Mouse (Mus musculus) limb, embryonic 13.5 days (tissue): ENCODE results near the gene Cnpy4. TPM values are rescaled to one million over a fixed set of nuclear protein-coding genes. Genes with fewer than 3 reads are reported as not detected.

Source experiments
- ATAC-seq: fragments of 200-750 bp; cut with Nextera tagmentation; 2 replicates; pipeline ENCODE4 v1.8.0; 2017; ENCODE audit warnings: low read depth, moderate number of reproducible peaks, moderate TSS enrichment; ENCODE audit not compliant: low FRiP score
- H3K27ac ChIP-seq: fragments of 300-500 bp; sonication (generic); 2 replicates; pipeline ENCODE4 v1.5.1; 2015; ENCODE audit warnings: inconsistent platforms, mild to moderate bottlenecking, moderate library complexity
- H3K27me3 ChIP-seq: fragments of 300-500 bp; sonication (generic); 2 replicates; pipeline ENCODE4 v1.6.1; 2015; ENCODE audit warnings: mild to moderate bottlenecking, inconsistent platforms
- H3K36me3 ChIP-seq: fragments of 300-500 bp; sonication (generic); 2 replicates; pipeline ENCODE4 v1.6.1; 2015; ENCODE audit warnings: inconsistent platforms, mild to moderate bottlenecking, moderate library complexity
- H3K4me1 ChIP-seq: fragments of 300-500 bp; sonication (generic); 2 replicates; pipeline ENCODE4 v1.6.1; 2015; ENCODE audit warnings: inconsistent platforms
- H3K4me2 ChIP-seq: fragments of 300-500 bp; sonication (generic); replicated peaks from 2 replicates; pipeline ENCODE4 v1.6.1; 2015; ENCODE audit warnings: inconsistent platforms, mild to moderate bottlenecking, moderate library complexity
- H3K4me3 ChIP-seq: fragments of 300-500 bp; sonication (generic); 2 replicates; pipeline ENCODE4 v1.5.1; 2015; ENCODE audit warnings: moderate library complexity, mild to moderate bottlenecking, inconsistent platforms
- H3K9ac ChIP-seq: fragments of 300-500 bp; sonication (generic); 2 replicates; pipeline ENCODE4 v1.6.1; 2015; ENCODE audit warnings: mild to moderate bottlenecking, inconsistent platforms
- H3K9me3 ChIP-seq: fragments of 300-500 bp; sonication (generic); 2 replicates; pipeline ENCODE4 v1.6.1; 2016; ENCODE audit warnings: inconsistent platforms
- WGBS: fragments of 180-500 bp; shearing (Covaris S2); methylation state at CpG from one replicate; pipeline ENCODE4 v1.1.7; 2015; 5-methylcytosine and 5-hydroxymethylcytosine counted together
- polyA plus RNA-seq: library from polyadenylated mRNA; unstranded; fragments of >200 nt; fragmentation: Nextera tagmentation; extraction: Ambion mirVana; gene quantifications from 2 replicates; pipeline ENCODE4 v1.2.1, GENCODE M21; 2015

Gene Cnpy4
- polyA plus RNA-seq, 1 experiment from 2014 or later = 73.0 TPM

GRCm38 (mm10) chr5:138219864-138220263 is 32.6 kb downstream of the Cnpy4 start:
- H3K27ac ChIP-seq = no peak overlapping the region
- whole genome bisulfite sequencing = 67% methylated on average over 2 of the region's 2 CpGs
- H3K27me3 ChIP-seq = no peaks in the 10 kb centered on the region
- H3K36me3 ChIP-seq = no peaks in the 10 kb centered on the region
- peaks cover 25% of the 10 kb centered on the region for H3K9me3 ChIP-seq
- no peak overlapping the region for H3K4me3 ChIP-seq
- no peak overlapping the region for H3K9ac ChIP-seq
- H3K4me1 ChIP-seq = no peaks in the 10 kb centered on the region
- no peak for ATAC-seq
- H3K4me2 ChIP-seq = no peak overlapping the region

GRCm38 (mm10) chr5:138222111-138222510 is 34.8 kb downstream of the Cnpy4 start:
- no peaks in the 10 kb centered on the region for H3K27me3 ChIP-seq
- H3K9ac ChIP-seq = no peak overlapping the region
- no peaks in the 10 kb centered on the region for H3K36me3 ChIP-seq
- no peaks in the 10 kb centered on the region for H3K4me1 ChIP-seq
- no peak for ATAC-seq
- peaks cover 3% of the 10 kb centered on the region for H3K9me3 ChIP-seq
- no peak overlapping the region for H3K4me2 ChIP-seq
- 22% methylated on average over 4 of the region's 4 CpGs for WGBS
- H3K27ac ChIP-seq = no peak overlapping the region
- no peak overlapping the region for H3K4me3 ChIP-seq

- no peak overlapping the region for H3K27ac ChIP-seq
- H3K36me3 ChIP-seq = no peaks in the 10 kb centered on the region
- 53% methylated on average over 3 of the region's 3 CpGs for WGBS
- no peak overlapping the region for H3K4me2 ChIP-seq
- no peak overlapping the region for H3K4me3 ChIP-seq
- H3K9ac ChIP-seq = no peak overlapping the region
- no peaks in the 10 kb centered on the region for H3K9me3 ChIP-seq
- H3K27me3 ChIP-seq = no peaks in the 10 kb centered on the region
- ATAC-seq = no peak
- H3K4me1 ChIP-seq = no peaks in the 10 kb centered on the region
Observed at GRCm38 (mm10) chr5:138223287-138223686, 36.0 kb downstream of the Cnpy4 start.

- no peak for ATAC-seq
- H3K4me1 ChIP-seq = no peaks in the 10 kb centered on the region
- no peak within 1 kb of the TSS for H3K9ac ChIP-seq
- no peak within 1 kb of the TSS for H3K4me2 ChIP-seq
- H3K4me3 ChIP-seq = no peak within 1 kb of the TSS
- no peak within 1 kb of the TSS for H3K27ac ChIP-seq
- H3K27me3 ChIP-seq = no peaks in the 10 kb centered on the region
- WGBS = 36% methylated on average over 2 of the region's 2 CpGs
- H3K9me3 ChIP-seq = no peaks in the 10 kb centered on the region
- H3K36me3 ChIP-seq = no peaks in the 10 kb centered on the region
Observed at GRCm38 (mm10) chr5:138225700-138226099, 38.4 kb downstream of the Cnpy4 start, which contains the start of gene Nxpe5. TSS of gene Nxpe5 (plus strand) at chr5:138225898.

- Histone ChIP-seq H3K9me3 (no peaks in the 10 kb centered on the region), H3K27me3 (no peaks in the 10 kb centered on the region), H3K36me3 (no peaks in the 10 kb centered on the region), H3K4me2 (no peak overlapping the region), H3K4me1 (no peaks in the 10 kb centered on the region), H3K4me3 (no peak overlapping the region), H3K9ac (no peak overlapping the region), H3K27ac (no peak overlapping the region)
- no peak for ATAC-seq
- WGBS = 71% methylated on average over 4 of the region's 4 CpGs
Observed at GRCm38 (mm10) chr5:138226491-138226890, 39.2 kb downstream of the Cnpy4 start.

GRCm38 (mm10) chr5:138227367-138227766 is 40.1 kb downstream of the Cnpy4 start:
- H3K4me3 ChIP-seq = no peak overlapping the region
- WGBS = 74% methylated on average over 2 of the region's 2 CpGs
- no peak overlapping the region for H3K9ac ChIP-seq

GRCm38 (mm10) chr5:138228026-138228425 is 40.7 kb downstream of the Cnpy4 start:
- Histone ChIP-seq H3K9ac (no peak overlapping the region), H3K36me3 (no peaks in the 10 kb centered on the region), H3K27me3 (no peaks in the 10 kb centered on the region), H3K9me3 (no peaks in the 10 kb centered on the region), H3K4me2 (no peak overlapping the region), H3K4me1 (no peaks in the 10 kb centered on the region), H3K4me3 (no peak overlapping the region), H3K27ac (no peak overlapping the region)
- no peak for ATAC-seq
- WGBS = 52% methylated on average over 3 of the region's 3 CpGs

More at GRCm38 (mm10) chr5:138227367-138227766, 40.1 kb downstream of the Cnpy4 start:
- no peak for ATAC-seq
- Histone ChIP-seq H3K4me1 (no peaks in the 10 kb centered on the region), H3K9me3 (no peaks in the 10 kb centered on the region), H3K27ac (no peak overlapping the region), H3K4me2 (no peak overlapping the region), H3K27me3 (no peaks in the 10 kb centered on the region), H3K36me3 (no peaks in the 10 kb centered on the region)

- Histone ChIP-seq H3K27me3 (no peaks in the 10 kb centered on the region), H3K9me3 (no peaks in the 10 kb centered on the region), H3K4me1 (no peaks in the 10 kb centered on the region), H3K27ac (no peak overlapping the region), H3K36me3 (no peaks in the 10 kb centered on the region), H3K4me2 (no peak overlapping the region), H3K9ac (no peak overlapping the region), H3K4me3 (no peak overlapping the region)
- no peak for ATAC-seq
- WGBS = 94% methylated on average over 3 of the region's 3 CpGs
Observed at GRCm38 (mm10) chr5:138229511-138229910, 42.2 kb downstream of the Cnpy4 start.

- Histone ChIP-seq H3K4me2 (no peak overlapping the region), H3K4me3 (no peak overlapping the region), H3K27me3 (no peaks in the 10 kb centered on the region), H3K9ac (no peak overlapping the region), H3K27ac (no peak overlapping the region), H3K4me1 (no peaks in the 10 kb centered on the region), H3K9me3 (no peaks in the 10 kb centered on the region), H3K36me3 (no peaks in the 10 kb centered on the region)
- ATAC-seq = no peak
- 86% methylated on average over 2 of the region's 2 CpGs for WGBS
Observed at GRCm38 (mm10) chr5:138233778-138234177, 46.5 kb downstream of the Cnpy4 start.

- no peak for ATAC-seq
- Histone ChIP-seq H3K36me3 (no peaks in the 10 kb centered on the region), H3K27me3 (no peaks in the 10 kb centered on the region), H3K4me3 (no peak overlapping the region), H3K4me2 (no peak overlapping the region), H3K9ac (no peak overlapping the region), H3K27ac (no peak overlapping the region), H3K9me3 (no peaks in the 10 kb centered on the region), H3K4me1 (no peaks in the 10 kb centered on the region)
Observed at GRCm38 (mm10) chr5:138234224-138234623, 46.9 kb downstream of the Cnpy4 start.

- no peaks in the 10 kb centered on the region for H3K36me3 ChIP-seq
- H3K4me2 ChIP-seq = no peak overlapping the region
- H3K27ac ChIP-seq = no peak overlapping the region
- no peaks in the 10 kb centered on the region for H3K9me3 ChIP-seq
- H3K9ac ChIP-seq = no peak overlapping the region
- H3K27me3 ChIP-seq = no peaks in the 10 kb centered on the region
- no peaks in the 10 kb centered on the region for H3K4me1 ChIP-seq
- no peak overlapping the region for H3K4me3 ChIP-seq
- ATAC-seq = no peak
- WGBS = 18% methylated on average over 2 of the region's 2 CpGs
Observed at GRCm38 (mm10) chr5:138241511-138241910, 54.2 kb downstream of the Cnpy4 start.
